7 mouse cellular contexts compared by ENCODE assay signal in genomic region chr5:113591751-113592230, GRCm38 (mm10). TPM values are rescaled to one million over a fixed set of nuclear protein-coding genes. Genes with fewer than 3 reads are reported as not detected.
A peak's percentile ranks its signal among the peaks of the same experiment; 100 is the strongest.
DNase-seq lines count a peak whose midpoint lies in the region; ATAC-seq lines count a peak whose summit lies in the region.

No protein-coding gene starts in this region.

- intact Hi-C loops in heart, postnatal 36 days (cut with DNase I) = no loop called here

- peak; percentile 72 for DNase-seq in MN1 (ENCODE audit: low spot score)
- DNase-seq in embryo, embryonic 10 days (ENCODE audit: low spot score) = peak; percentile 74
- DNase-seq in hindbrain, embryonic 11.5 days (ENCODE audit: low spot score) = peak; percentile 77
- DNase-seq in ovary, postnatal 14 days (ENCODE audit: low spot score) = no peak
- DNase-seq in heart, postnatal 36 days = no peak

- no peaks in the 10 kb centered on the region for H3K36me3 ChIP-seq in hindbrain, embryonic 11.5 days (ENCODE audit: control insufficient read depth, insufficient read depth, low read length)
- H3K36me3 ChIP-seq in megakaryocyte, embryonic 14.5 days (replicated peaks; ENCODE audit: low read length) = no peaks in the 10 kb centered on the region
- no peaks in the 10 kb centered on the region for H3K36me3 ChIP-seq in stomach, embryonic 14.5 days (ENCODE audit: control insufficient read depth, insufficient read depth, low read length)

- no peak overlapping the region for H3K9ac ChIP-seq in hindbrain, embryonic 11.5 days (ENCODE audit: low read depth, low read length)
- no peak overlapping the region for H3K9ac ChIP-seq in stomach, embryonic 14.5 days (replicated peaks; ENCODE audit: low read depth, low read length)

- peak; percentile 91 for ATAC-seq in hindbrain, embryonic 11.5 days (ENCODE audit: low FRiP score)
- 0 out of 2 replicates have a peak, but pooled peaks have one; percentile 48 for ATAC-seq in stomach, embryonic 14.5 days (ENCODE audit: insufficient number of reproducible peaks, insufficient read depth, low FRiP score, low read depth)

- no peak overlapping the region for H3K4me3 ChIP-seq in hindbrain, embryonic 11.5 days (ENCODE audit: low read depth, low read length)
- peak overlapping the region; percentile 65 for H3K4me3 ChIP-seq in megakaryocyte, embryonic 14.5 days (replicated peaks)
- no peak overlapping the region for H3K4me3 ChIP-seq in stomach, embryonic 14.5 days (ENCODE audit: low read depth, low read length)

- H3K27me3 ChIP-seq in hindbrain, embryonic 11.5 days (ENCODE audit: control insufficient read depth, insufficient read depth, low read length) = no peaks in the 10 kb centered on the region
- H3K27me3 ChIP-seq in megakaryocyte, embryonic 14.5 days (replicated peaks) = peaks cover 19% of the 10 kb centered on the region
- H3K27me3 ChIP-seq in stomach, embryonic 14.5 days (ENCODE audit: control insufficient read depth, insufficient read depth, low read length) = no peaks in the 10 kb centered on the region

- H3K27ac ChIP-seq in hindbrain, embryonic 11.5 days (ENCODE audit: low read depth, low read length) = peak overlapping the region; percentile 66
- no peak overlapping the region for H3K27ac ChIP-seq in stomach, embryonic 14.5 days (ENCODE audit: low read length)

- 11% methylated on average over 6 of the region's 6 CpGs for WGBS in hindbrain, embryonic 11.5 days
- 23% methylated on average over 6 of the region's 6 CpGs for WGBS in stomach, embryonic 14.5 days

- no peak overlapping the region for H3K4me2 ChIP-seq in hindbrain, embryonic 11.5 days (replicated peaks; ENCODE audit: low read depth, low read length)
- no peak overlapping the region for H3K4me2 ChIP-seq in stomach, embryonic 14.5 days (replicated peaks; ENCODE audit: low read depth, low read length)

- H3K9me3 ChIP-seq in hindbrain, embryonic 11.5 days (ENCODE audit: control insufficient read depth, low read length) = no peaks in the 10 kb centered on the region
- H3K9me3 ChIP-seq in megakaryocyte, embryonic 14.5 days = peaks cover 3% of the 10 kb centered on the region; the same call in 1 of the 2 replicates
- no peaks in the 10 kb centered on the region for H3K9me3 ChIP-seq in stomach, embryonic 14.5 days (ENCODE audit: control insufficient read depth, low read depth, low read length)

- peaks cover 7% of the 10 kb centered on the region for H3K4me1 ChIP-seq in hindbrain, embryonic 11.5 days (replicated peaks; ENCODE audit: control insufficient read depth, insufficient read depth, low read length)
- H3K4me1 ChIP-seq in megakaryocyte, embryonic 14.5 days = peaks cover 32% of the 10 kb centered on the region
- no peaks in the 10 kb centered on the region for H3K4me1 ChIP-seq in stomach, embryonic 14.5 days (ENCODE audit: control insufficient read depth, insufficient read depth, low read length)

RNA-seq across cellular contexts. Expression of gene Cmklr1, which starts 58.4 kb away (rescaled TPM):
- 1.1 and 3.1 TPM in 2 replicates for polyA plus RNA-seq in hindbrain, embryonic 11.5 days (2014; fragmentation: Nextera tagmentation; extraction: Ambion mirVana)
- polyA plus RNA-seq in megakaryocyte, embryonic 14.5 days (2012; ENCODE audit: insufficient read depth, low replicate concordance) = 4.3 TPM in 1 of 2 replicates, not detected in the other
- polyA plus RNA-seq in stomach, embryonic 14.5 days (2014; fragmentation: Nextera tagmentation; extraction: Ambion mirVana) = 3.6 and 3.7 TPM in 2 replicates
- total RNA-seq in heart, postnatal 36 days (2021) = 10 to 100 TPM; 23.7 to 35.7 TPM

Comparison
In these comparisons a context has a peak if more than half of its experiments do, and no peak if none do; other contexts are left out.
1. DNase-seq: peak in MN1 (single experiment), embryo, embryonic 10 days (single experiment) and hindbrain, embryonic 11.5 days (single experiment); none in ovary, postnatal 14 days (single experiment) and heart, postnatal 36 days (0 of 2).